Mouse (Mus musculus) MEL (cell line): ENCODE results near the gene Tmem47. TPM values are rescaled to one million over a fixed set of nuclear protein-coding genes. Genes with fewer than 3 reads are reported as not detected.

Experiments
- DNase-seq: peaks from one replicate; pipeline ENCODE4 v3.0.0; 2011; ENCODE audit warnings: low read depth, low spot score
- H3K27ac ChIP-seq: 2 replicates; pipeline ENCODE4 v1.5.1; 2012; ENCODE audit warnings: low read depth, mild to moderate bottlenecking, control low read depth, low read length, moderate library complexity; ENCODE audit not compliant: control insufficient read depth
- H3K27me3 ChIP-seq, 2 experiments: fragments of 150-350 bp in 1 of 2; sonication (generic) in 1 of 2; 2 replicates each; pipeline ENCODE4 v1.6.1; 2012; ENCODE audit warnings: low read length in 2 of 2, mild to moderate bottlenecking in 2 of 2, improper control_type of control experiment in 1 of 2, moderate library complexity in 1 of 2; ENCODE audit not compliant: insufficient read depth in 2 of 2, control insufficient read depth in 1 of 2
- H3K36me3 ChIP-seq, 2 experiments: 2 replicates each; pipeline ENCODE4 v1.6.1; 2012 to 2014; ENCODE audit warnings: low read length in 2 of 2, improper control_type of control experiment in 1 of 2, inconsistent platforms in 1 of 2, mild to moderate bottlenecking in 1 of 2; ENCODE audit not compliant: insufficient read depth in 2 of 2, control insufficient read depth in 1 of 2
- H3K4me1 ChIP-seq, 2 experiments: fragments of 150-350 bp in 1 of 2; sonication (generic) in 1 of 2; 2 replicates each; pipeline ENCODE4 v1.6.1; 2012; ENCODE audit warnings: low read length in 2 of 2, improper control_type of control experiment in 1 of 2, mild to moderate bottlenecking in 1 of 2; ENCODE audit not compliant: insufficient read depth in 2 of 2, control insufficient read depth in 1 of 2
- H3K4me3 ChIP-seq, 2 experiments: fragments of 150-350 bp in 1 of 2; sonication (generic) in 1 of 2; 2 replicates each; pipeline ENCODE4 v1.5.1; 2012; ENCODE audit warnings: low read depth in 2 of 2, low read length in 2 of 2, mild to moderate bottlenecking in 2 of 2, moderate library complexity in 2 of 2, control low read depth in 1 of 2, improper control_type of control experiment in 1 of 2; ENCODE audit not compliant: control insufficient read depth in 1 of 2, insufficient read depth in 1 of 2
- H3K79me2 ChIP-seq: 2 replicates; pipeline ENCODE4 v1.6.1; 2012; ENCODE audit warnings: mild to moderate bottlenecking, low read length, moderate library complexity; ENCODE audit not compliant: control insufficient read depth, poor library complexity, insufficient read depth
- H3K9ac ChIP-seq: 2 replicates; pipeline ENCODE4 v1.6.1; 2012; ENCODE audit warnings: low read depth, mild to moderate bottlenecking, control low read depth, low read length, moderate library complexity; ENCODE audit not compliant: control insufficient read depth, poor library complexity, severe bottlenecking
- H3K9me3 ChIP-seq: fragments of 150-350 bp; sonication (generic); replicated peaks from 2 replicates; pipeline ENCODE4 v1.6.1; 2012; ENCODE audit warnings: mild to moderate bottlenecking, low read length, improper control_type of control experiment, moderate library complexity; ENCODE audit not compliant: insufficient read depth
- CHD1 ChIP-seq: IDR thresholded peaks from 2 replicates; pipeline ENCODE4 v1.6.1; 2012; ENCODE audit warnings: low read depth, mild to moderate bottlenecking, inconsistent platforms, low read length, improper control_type of control experiment
- CTCF ChIP-seq, 3 experiments: IDR thresholded peaks in 2 of 3; conservative IDR thresholded peaks in 1 of 3; 2 replicates each; pipeline ENCODE4 v1.5.1; 2011 to 2012; ENCODE audit warnings: low read length in 3 of 3, low read depth in 2 of 3, mild to moderate bottlenecking in 2 of 3, improper control_type of control experiment in 1 of 3, inconsistent platforms in 1 of 3, mixed read lengths in 1 of 3, moderate library complexity in 1 of 3; ENCODE audit not compliant: control insufficient read depth in 1 of 3, insufficient read depth in 1 of 3, poor library complexity in 1 of 3, severe bottlenecking in 1 of 3
- E2F4 ChIP-seq: IDR thresholded peaks from 2 replicates; pipeline ENCODE4 v1.6.1; 2011; ENCODE audit warnings: low read depth, low read length, improper control_type of control experiment, borderline replicate concordance
- ELF1 ChIP-seq: IDR thresholded peaks from 2 replicates; pipeline ENCODE4 v1.6.1; 2014; ENCODE audit warnings: low read depth, mild to moderate bottlenecking, inconsistent platforms, low read length, improper control_type of control experiment, moderate library complexity
- GATA1 ChIP-seq: IDR thresholded peaks from 2 replicates; pipeline ENCODE4 v1.6.1; 2011; ENCODE audit warnings: low read depth, low read length, improper control_type of control experiment
- JUND ChIP-seq: IDR thresholded peaks from 2 replicates; pipeline ENCODE4 v1.6.1; 2011; ENCODE audit warnings: low read depth, mild to moderate bottlenecking, improper control_type of control experiment, low read length
- MAFK ChIP-seq: IDR thresholded peaks from 2 replicates; pipeline ENCODE4 v1.6.1; 2011; ENCODE audit warnings: low read depth, mild to moderate bottlenecking, low read length, improper control_type of control experiment, borderline replicate concordance
- MEF2A ChIP-seq: IDR thresholded peaks from 2 replicates; pipeline ENCODE4 v1.6.1; 2014; ENCODE audit warnings: low read depth, mild to moderate bottlenecking, inconsistent platforms, low read length, improper control_type of control experiment; ENCODE audit not compliant: poor library complexity, insufficient replicate concordance, severe bottlenecking; ENCODE audit errors: extremely low read depth
- MYC ChIP-seq: IDR thresholded peaks from 2 replicates; pipeline ENCODE4 v1.6.1; 2011; ENCODE audit warnings: low read depth, mild to moderate bottlenecking, low read length, improper control_type of control experiment, moderate library complexity
- POLR2A ChIP-seq, 2 experiments: IDR thresholded peaks; 2 replicates each; pipeline ENCODE4 v1.6.1; 2011 to 2012; ENCODE audit warnings: low read length in 2 of 2, mild to moderate bottlenecking in 2 of 2, control low read depth in 1 of 2, improper control_type of control experiment in 1 of 2, low read depth in 1 of 2, moderate library complexity in 1 of 2; ENCODE audit not compliant: control insufficient read depth in 1 of 2, insufficient read depth in 1 of 2, poor library complexity in 1 of 2
- POLR2AphosphoS5 ChIP-seq: IDR thresholded peaks from 2 replicates; pipeline ENCODE4 v1.6.1; 2012; ENCODE audit warnings: low read depth, borderline replicate concordance, mild to moderate bottlenecking, inconsistent platforms, low read length, moderate library complexity, mixed read lengths
- SIN3A ChIP-seq: IDR thresholded peaks from 2 replicates; pipeline ENCODE4 v1.6.1; 2012; ENCODE audit warnings: low read length, improper control_type of control experiment, inconsistent platforms
- SMC3 ChIP-seq: IDR thresholded peaks from 2 replicates; pipeline ENCODE4 v1.6.1; 2011; ENCODE audit warnings: low read depth, low read length, improper control_type of control experiment
- TBP ChIP-seq: IDR thresholded peaks from 2 replicates; pipeline ENCODE4 v1.8.0; 2011; ENCODE audit warnings: low read depth, low read length, improper control_type of control experiment
- ZNF384 ChIP-seq: IDR thresholded peaks from 2 replicates; pipeline ENCODE4 v1.6.1; 2012; ENCODE audit warnings: low read depth, mild to moderate bottlenecking, inconsistent platforms, low read length, improper control_type of control experiment
- polyA plus RNA-seq, 2 experiments: library from polyadenylated mRNA; stranded (reverse) in 1 of 2; unstranded in 1 of 2; fragments of >175 nt in 1 of 2; fragments of >200 nt in 1 of 2; gene quantifications; 2 replicates each; pipeline versions ENCODE4 v1.2.1 to v1.2.4; 2012; ENCODE audit warnings: low replicate concordance in 2 of 2, low read depth in 1 of 2; ENCODE audit not compliant: insufficient read length in 2 of 2, insufficient read depth in 1 of 2, missing spikeins in 1 of 2
- total RNA-seq: library from RNA; depleted of rRNA; stranded (reverse); fragments of 300-350 nt; gene quantifications from 2 replicates; pipeline ENCODE4 v1.2.3, GENCODE M21; 2012

The Tmem47 gene
- total and polyA plus RNA-seq, 3 experiments: not detected

DNA sequence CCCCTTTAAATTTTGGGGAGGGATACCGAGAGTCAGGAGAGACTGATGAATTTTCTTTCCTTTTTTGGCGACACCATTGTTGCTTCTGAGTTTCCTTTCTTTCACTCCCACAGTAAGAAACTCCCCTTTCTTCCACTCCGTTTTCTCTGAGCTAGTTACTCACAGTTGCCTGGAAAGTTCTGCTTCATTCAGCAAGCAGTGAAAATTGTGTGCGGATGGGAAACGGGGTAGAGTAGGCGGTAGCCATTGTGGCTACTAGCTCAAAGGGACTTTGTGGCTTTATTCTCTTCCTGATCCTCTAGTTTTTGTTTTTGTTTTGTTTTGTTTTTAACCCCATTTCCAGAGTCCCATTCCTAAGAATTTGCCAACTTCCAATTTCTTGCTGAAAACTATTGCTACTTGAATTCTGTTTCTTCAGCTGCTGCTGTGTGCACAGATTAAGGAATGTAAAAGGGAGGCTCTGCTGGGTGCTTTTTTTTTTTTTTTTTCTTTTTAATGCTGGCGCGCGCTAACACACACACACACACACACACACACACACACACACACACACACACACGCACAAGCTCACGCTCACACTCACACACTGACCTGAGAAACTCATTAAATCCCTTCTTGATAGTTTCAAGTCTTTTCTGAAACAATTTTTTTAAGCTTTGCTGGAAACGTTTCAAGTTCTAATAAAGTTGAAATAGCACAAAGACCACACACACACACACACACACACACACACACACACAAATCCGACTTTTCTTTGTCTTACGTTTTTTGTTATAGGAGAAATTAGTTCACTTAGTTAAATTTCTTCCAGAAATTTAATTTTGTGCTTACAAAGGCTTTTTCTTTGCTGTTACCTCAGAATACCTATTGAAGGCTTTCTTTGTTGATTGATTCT, 1.5 kb downstream of the Tmem47 start:
- TF ChIP-seq JUND (no peak), MEF2A (no peak), E2F4 (no peak), TBP (no peak), MYC (no peak), GATA1 (no peak), POLR2A (IDR thresholded peaks at IDR 0.05; ENCODE audit: control insufficient read depth in 1 of 2, insufficient read depth in 1 of 2, low read depth in 1 of 2, low read length in 2 of 2, poor library complexity in 1 of 2) (no peak), ZNF384 (no peak), ELF1 (no peak), POLR2AphosphoS5 (no peak), SMC3 (no peak), MAFK (no peak), SIN3A (no peak), CHD1 (no peak)
- Histone ChIP-seq H3K79me2 (no peaks in the 10 kb centered on the region), H3K36me3 (no peaks in the 10 kb centered on the region), H3K4me3 (no peak overlapping the region), H3K27me3 (no peaks in the 10 kb centered on the region), H3K9me3 (no peaks in the 10 kb centered on the region), H3K27ac (no peak overlapping the region), H3K9ac (no peak overlapping the region), H3K4me1 (no peaks in the 10 kb centered on the region)
- no peak for DNase-seq

DNA sequence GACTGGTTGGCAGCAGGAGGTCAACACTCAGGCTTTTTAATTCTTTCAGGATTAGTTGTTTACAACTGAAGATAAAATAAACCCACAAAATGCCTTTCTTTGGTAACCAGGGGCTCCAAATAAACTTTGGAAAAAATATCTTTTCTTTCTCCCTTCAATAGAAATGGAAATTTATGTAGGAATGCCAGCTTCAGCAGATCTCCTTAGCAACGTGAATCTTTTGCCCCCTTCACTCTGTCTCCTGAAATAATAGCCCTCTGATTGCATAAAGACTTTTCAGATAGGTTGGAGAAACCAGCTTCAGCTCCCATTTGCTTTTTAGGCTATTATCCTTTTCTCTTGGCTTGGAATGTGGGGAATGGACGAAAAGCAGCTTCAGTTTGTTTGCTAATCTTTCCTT, 2.2 kb downstream of the Tmem47 start:
- no peaks in the 10 kb centered on the region for H3K9me3 ChIP-seq
- no peak overlapping the region for H3K4me3 ChIP-seq
- no peak overlapping the region for H3K27ac ChIP-seq
- H3K79me2 ChIP-seq: no peaks in the 10 kb centered on the region
- TF ChIP-seq ELF1: no peak
- TF ChIP-seq CTCF (IDR thresholded peaks at IDR 0.05 in 2 of 3, conservative IDR thresholded peaks at IDR 0.05 in 1 of 3; ENCODE audit: control insufficient read depth in 1 of 3, insufficient read depth in 1 of 3, low read depth in 2 of 3, low read length in 3 of 3, poor library complexity in 1 of 3, severe bottlenecking in 1 of 3): no peak
- no peak for TF ChIP-seq MAFK
- TF ChIP-seq POLR2A (IDR thresholded peaks at IDR 0.05; ENCODE audit: control insufficient read depth in 1 of 2, insufficient read depth in 1 of 2, low read depth in 1 of 2, low read length in 2 of 2, poor library complexity in 1 of 2): no peak
- no peak overlapping the region for H3K9ac ChIP-seq
- H3K36me3 ChIP-seq: no peaks in the 10 kb centered on the region
- no peaks in the 10 kb centered on the region for H3K27me3 ChIP-seq
- H3K4me1 ChIP-seq: no peaks in the 10 kb centered on the region
- DNase-seq: no peak
